Mouse (Mus musculus): Measurements from ENCODE around the gene Padi6.
A peak's percentile ranks its signal among the peaks of the same experiment; 100 is the strongest.

Gene Padi6

GRCm38 (mm10) chr4:140753366-140753765 lies 10.9 kb upstream of the Padi6 start:
- no peak for DNase-seq (ENCODE audit: extremely low spot score, low spot score)

- DNase-seq (ENCODE audit: extremely low spot score, low spot score): peak; percentile 52
Measured at GRCm38 (mm10) chr4:140750328-140750727, 7.9 kb upstream of the Padi6 start.

- no peak for DNase-seq (ENCODE audit: extremely low spot score, low spot score)
Measured at GRCm38 (mm10) chr4:140747978-140748377, 5.5 kb upstream of the Padi6 start.

- no peak for DNase-seq (ENCODE audit: extremely low spot score, low spot score)
Measured at GRCm38 (mm10) chr4:140744654-140745053, 2.2 kb upstream of the Padi6 start.

- no peak for DNase-seq (ENCODE audit: extremely low spot score, low spot score)
Measured at GRCm38 (mm10) chr4:140743086-140743485, 643 bp upstream of the Padi6 start.

- no peak for DNase-seq (ENCODE audit: extremely low spot score, low spot score)
Measured at GRCm38 (mm10) chr4:140741401-140741800, 1.0 kb downstream of the Padi6 start.

- DNase-seq (ENCODE audit: extremely low spot score, low spot score): no peak
Measured at GRCm38 (mm10) chr4:140740655-140741054, 1.8 kb downstream of the Padi6 start.

GRCm38 (mm10) chr4:140732871-140733270 lies 9.6 kb downstream of the Padi6 start:
- no peak for DNase-seq (ENCODE audit: extremely low spot score, low spot score)

- DNase-seq (ENCODE audit: extremely low spot score, low spot score): no peak
Measured at GRCm38 (mm10) chr4:140731654-140732053, 10.8 kb downstream of the Padi6 start.

- DNase-seq (ENCODE audit: extremely low spot score, low spot score): no peak
Measured at GRCm38 (mm10) chr4:140726907-140727306, 15.5 kb downstream of the Padi6 start.

GRCm38 (mm10) chr4:140724739-140725138 lies 17.7 kb downstream of the Padi6 start:
- no peak for DNase-seq (ENCODE audit: extremely low spot score, low spot score)

- DNase-seq (ENCODE audit: extremely low spot score, low spot score): peak; percentile 66
Measured at GRCm38 (mm10) chr4:140723801-140724200, 18.6 kb downstream of the Padi6 start.

- no peak for DNase-seq (ENCODE audit: extremely low spot score, low spot score)
Measured at GRCm38 (mm10) chr4:140723192-140723591, 19.3 kb downstream of the Padi6 start.

- DNase-seq (ENCODE audit: extremely low spot score, low spot score): no peak
Measured at GRCm38 (mm10) chr4:140722710-140723109, 19.7 kb downstream of the Padi6 start.

- DNase-seq (ENCODE audit: extremely low spot score, low spot score): no peak
Measured at GRCm38 (mm10) chr4:140721968-140722490, 20.4 kb downstream of the Padi6 start.

- no peak for DNase-seq (ENCODE audit: extremely low spot score, low spot score)
Measured at GRCm38 (mm10) chr4:140720091-140720490, 22.4 kb downstream of the Padi6 start.

GRCm38 (mm10) chr4:140718436-140718835 lies 24.0 kb downstream of the Padi6 start:
- DNase-seq (ENCODE audit: extremely low spot score, low spot score): no peak

- DNase-seq (ENCODE audit: extremely low spot score, low spot score): no peak
Measured at GRCm38 (mm10) chr4:140716994-140717393, 25.4 kb downstream of the Padi6 start.

GRCm38 (mm10) chr4:140714586-140714985 lies 27.9 kb downstream of the Padi6 start:
- DNase-seq (ENCODE audit: extremely low spot score, low spot score): no peak

GRCm38 (mm10) chr4:140713480-140714365 lies 28.7 kb downstream of the Padi6 start:
- peak; percentile 87 for DNase-seq (ENCODE audit: extremely low spot score, low spot score)

- no peak for DNase-seq (ENCODE audit: extremely low spot score, low spot score)
Measured at GRCm38 (mm10) chr4:140711360-140711759, 31.1 kb downstream of the Padi6 start.

GRCm38 (mm10) chr4:140710781-140711180 lies 31.7 kb downstream of the Padi6 start:
- DNase-seq (ENCODE audit: extremely low spot score, low spot score): no peak

GRCm38 (mm10) chr4:140709617-140710016 lies 32.8 kb downstream of the Padi6 start:
- DNase-seq (ENCODE audit: extremely low spot score, low spot score): no peak

Data from neural tube, embryonic 10.5 days (tissue).